Mouse (Mus musculus): ENCODE results near the gene Cdk5.
"Not testable (repeated sequence)": the region's sequence is repeated elsewhere in the genome, so short reads cannot be mapped to it uniquely, and the experiment has no call there.

The Cdk5 gene

GRCm38 (mm10) chr5:24396254-24396653 is 27.1 kb downstream of the Cdk5 start:
- not testable (repeated sequence) for DNase-seq

- peak; percentile 96 for DNase-seq
These were observed 29.0 kb downstream of the Cdk5 start for GRCm38 (mm10) chr5:24394165-24394894.

GRCm38 (mm10) chr5:24393392-24393997 is 29.8 kb downstream of the Cdk5 start, which contains the start of gene Abcb8:
Gene Abcb8 (plus strand): TSS chr5:24393663.
- peak; percentile 87 for DNase-seq

- DNase-seq: no peak
These were observed 30.6 kb downstream of the Cdk5 start for GRCm38 (mm10) chr5:24392724-24393123.

- DNase-seq: no peak
These were observed 31.5 kb downstream of the Cdk5 start, which contains the start of gene Atg9b for GRCm38 (mm10) chr5:24391864-24392263. Gene Atg9b (minus strand): TSS chr5:24392143.

GRCm38 (mm10) chr5:24389658-24390020 is 33.7 kb downstream of the Cdk5 start:
- DNase-seq: no peak

GRCm38 (mm10) chr5:24389011-24389657 is 34.2 kb downstream of the Cdk5 start:
- DNase-seq: peak; percentile 54

- no peak for DNase-seq
These were observed 34.9 kb downstream of the Cdk5 start for GRCm38 (mm10) chr5:24388246-24388915.

- peak; percentile 82 for DNase-seq
These were observed 35.8 kb downstream of the Cdk5 start for GRCm38 (mm10) chr5:24387264-24388241.

GRCm38 (mm10) chr5:24385887-24386550 is 37.3 kb downstream of the Cdk5 start:
- DNase-seq: no peak

- DNase-seq: no peak
These were observed 38.0 kb downstream of the Cdk5 start for GRCm38 (mm10) chr5:24385374-24385773.

GRCm38 (mm10) chr5:24384407-24384806 is 38.9 kb downstream of the Cdk5 start:
- DNase-seq: peak; percentile 53

- DNase-seq: peak; percentile 93
These were observed 40.1 kb downstream of the Cdk5 start for GRCm38 (mm10) chr5:24383026-24383859.

GRCm38 (mm10) chr5:24381988-24382387 is 41.3 kb downstream of the Cdk5 start:
- no peak for DNase-seq

GRCm38 (mm10) chr5:24381486-24381885 is 41.8 kb downstream of the Cdk5 start:
- no peak for DNase-seq

- DNase-seq: no peak
These were observed 42.8 kb downstream of the Cdk5 start for GRCm38 (mm10) chr5:24380499-24380898.

- no peak for DNase-seq
These were observed 43.8 kb downstream of the Cdk5 start for GRCm38 (mm10) chr5:24379501-24379900.

GRCm38 (mm10) chr5:24378700-24379099 is 44.6 kb downstream of the Cdk5 start:
- DNase-seq: no peak

GRCm38 (mm10) chr5:24374666-24375328 is 48.5 kb downstream of the Cdk5 start:
- no peak for DNase-seq

GRCm38 (mm10) chr5:24374216-24374615 is 49.1 kb downstream of the Cdk5 start:
- DNase-seq: no peak

Measured in kidney, postnatal 10 days (tissue).